Mouse (Mus musculus) kidney, postnatal 0 days (tissue): ENCODE measurements at regions not wholly inside any gene's neighbourhood (a gene's known extent, or its start where the extent isn't known, plus 50 kb on each side); places are given as distances from the start of the nearest gene placed in this dataset.
"Not testable (repeated sequence)": the region's sequence is repeated elsewhere in the genome, so short reads cannot be mapped to it uniquely, and the experiment has no call there.

Experiments
- ATAC-seq: fragments of 200-750 bp; cut with Nextera tagmentation; replicated peaks from 2 replicates; pipeline ENCODE4 v1.8.0; 2017; ENCODE audit warnings: low read depth, moderate number of reproducible peaks, moderate TSS enrichment, moderate library complexity; ENCODE audit not compliant: low FRiP score
- DNase-seq: peaks from one replicate; pipeline ENCODE4 v3.0.0-alpha.2; 2016; ENCODE audit warnings: low spot score
- H3K27ac ChIP-seq: fragments of 300-500 bp; sonication (generic); 2 replicates; pipeline ENCODE4 v1.5.1; 2014; ENCODE audit warnings: mild to moderate bottlenecking
- H3K27me3 ChIP-seq: fragments of 300-500 bp; sonication (generic); 2 replicates; pipeline ENCODE4 v1.6.1; 2014; ENCODE audit warnings: low read length, mixed read lengths; ENCODE audit not compliant: insufficient read depth
- H3K36me3 ChIP-seq: fragments of 300-500 bp; sonication (generic); 2 replicates; pipeline ENCODE4 v1.6.1; 2014; ENCODE audit warnings: low read length, mixed read lengths; ENCODE audit not compliant: insufficient read depth
- H3K4me1 ChIP-seq: fragments of 300-500 bp; sonication (generic); replicated peaks from 2 replicates; pipeline ENCODE4 v1.6.1; 2014; ENCODE audit warnings: antibody characterized with exemption, low read length, mixed read lengths; ENCODE audit not compliant: insufficient read depth
- H3K4me2 ChIP-seq: fragments of 300-500 bp; sonication (generic); 2 replicates; pipeline ENCODE4 v1.6.1; 2014; ENCODE audit warnings: mild to moderate bottlenecking, low read length, moderate library complexity, mixed read lengths
- H3K4me3 ChIP-seq: fragments of 300-500 bp; sonication (generic); replicated peaks from 2 replicates; pipeline ENCODE4 v1.5.1; 2014; ENCODE audit warnings: low read depth, low read length
- H3K9ac ChIP-seq: fragments of 300-500 bp; sonication (generic); 2 replicates; pipeline ENCODE4 v1.6.1; 2014; ENCODE audit warnings: low read depth, low read length
- H3K9me3 ChIP-seq: fragments of 300-500 bp; sonication (generic); replicated peaks from 2 replicates; pipeline ENCODE4 v1.6.1; 2016; ENCODE audit warnings: low read length, inconsistent platforms, mixed read lengths
- CTCF ChIP-seq: IDR thresholded peaks from 2 replicates; pipeline ENCODE4 v1.5.1; 2016; ENCODE audit warnings: antibody characterized with exemption, low read depth, mild to moderate bottlenecking, moderate library complexity
- WGBS: fragments of 180-500 bp; shearing (Covaris S2); extraction: QIAGEN DNeasy Blood & Tissue Kit; methylation state at CpG from one replicate; pipeline ENCODE4 v1.1.7; 2014; 5-methylcytosine and 5-hydroxymethylcytosine counted together

- no peak overlapping the region for H3K4me2 ChIP-seq
- H3K27me3 ChIP-seq, result no peaks in the 10 kb centered on the region
- H3K27ac ChIP-seq, result no peak overlapping the region
- DNase-seq (no peak), ATAC-seq (no peak)
- WGBS, result 37% methylated on average over 1 of the region's 1 CpGs
- TF ChIP-seq CTCF, result no peak
- no peaks in the 10 kb centered on the region for H3K9me3 ChIP-seq
- no peak overlapping the region for H3K4me3 ChIP-seq
- no peak overlapping the region for H3K9ac ChIP-seq
- H3K36me3 ChIP-seq, result no peaks in the 10 kb centered on the region
- no peaks in the 10 kb centered on the region for H3K4me1 ChIP-seq
Observed at GRCm38 (mm10) chr13:35564006-35564405, 95.6 kb upstream of the Cdyl start.

DNA sequence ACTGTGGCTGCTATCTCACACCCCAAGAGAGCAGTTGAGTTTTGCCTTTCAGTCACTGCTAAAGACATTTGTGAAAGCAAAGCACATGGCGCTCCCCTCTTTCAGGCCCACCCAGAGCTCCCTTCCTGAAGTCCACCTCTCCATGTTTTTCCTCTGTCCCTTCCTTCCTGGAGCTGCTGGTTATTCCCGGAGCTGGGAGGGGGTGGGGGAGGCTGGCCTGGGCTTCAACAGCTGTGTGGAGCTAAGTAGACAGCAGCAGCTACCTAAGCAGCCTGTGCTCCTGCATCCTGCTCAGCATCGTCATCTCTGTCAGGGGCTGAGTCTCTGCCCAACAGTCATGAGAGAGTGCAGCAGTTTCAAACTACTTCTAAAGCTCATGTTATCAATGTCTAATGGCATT lies 78.0 kb upstream of the Cdyl start:
- Histone ChIP-seq H3K9ac (no peak overlapping the region), H3K27me3 (no peaks in the 10 kb centered on the region), H3K9me3 (no peaks in the 10 kb centered on the region), H3K36me3 (no peaks in the 10 kb centered on the region), H3K27ac (no peak overlapping the region), H3K4me3 (no peak overlapping the region), H3K4me1 (no peaks in the 10 kb centered on the region), H3K4me2 (no peak overlapping the region)
- TF ChIP-seq CTCF, result no peak
- 25% methylated on average over 3 of the region's 3 CpGs for WGBS
- peak; percentile 57 for DNase-seq
- no peak for ATAC-seq

DNA sequence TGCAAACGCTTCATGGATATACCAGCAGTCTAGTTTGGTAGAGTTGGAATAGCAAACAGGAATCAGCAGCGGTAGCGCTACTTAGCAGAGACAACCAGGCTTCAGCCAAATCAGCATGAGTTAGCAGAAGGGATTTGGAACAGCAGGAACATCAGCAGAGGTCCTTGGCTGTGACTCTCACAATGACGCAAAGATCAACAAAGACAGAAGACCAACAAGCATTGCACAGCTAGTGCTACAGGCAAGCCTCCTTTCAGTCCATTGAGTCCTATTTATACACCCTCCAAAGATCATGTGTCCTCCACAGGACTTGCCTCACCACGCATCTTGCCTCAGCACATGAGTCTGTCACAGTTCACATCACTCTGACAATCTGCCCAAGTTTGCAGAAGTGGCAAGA lies 61.6 kb upstream of the Cdyl start:
- Histone ChIP-seq H3K4me2 (no peak overlapping the region), H3K27me3 (no peaks in the 10 kb centered on the region), H3K9me3 (no peaks in the 10 kb centered on the region), H3K4me1 (no peaks in the 10 kb centered on the region), H3K36me3 (no peaks in the 10 kb centered on the region), H3K4me3 (no peak overlapping the region), H3K9ac (no peak overlapping the region), H3K27ac (no peak overlapping the region)
- 87% methylated on average over 5 of the region's 5 CpGs for WGBS
- DNase-seq (no peak), ATAC-seq (no peak)
- no peak for TF ChIP-seq CTCF

- DNase-seq (peak; percentile 63), ATAC-seq (no peak)
Observed at GRCm38 (mm10) chr13:35601560-35602135, 58.0 kb upstream of the Cdyl start.

GRCm38 (mm10) chr13:35603080-35603479 lies 56.6 kb upstream of the Cdyl start:
- H3K4me1 ChIP-seq, result no peaks in the 10 kb centered on the region
- no peaks in the 10 kb centered on the region for H3K27me3 ChIP-seq
- WGBS, result 89% methylated on average over 5 of the region's 5 CpGs
- no peak overlapping the region for H3K9ac ChIP-seq
- no peaks in the 10 kb centered on the region for H3K9me3 ChIP-seq
- TF ChIP-seq CTCF, result no peak
- DNase-seq (no peak), ATAC-seq (no peak)
- H3K4me2 ChIP-seq, result no peak overlapping the region
- H3K36me3 ChIP-seq, result no peaks in the 10 kb centered on the region
- no peak overlapping the region for H3K27ac ChIP-seq
- no peak overlapping the region for H3K4me3 ChIP-seq

More at GRCm38 (mm10) chr13:35601560-35602135, 58.0 kb upstream of the Cdyl start:
- Histone ChIP-seq H3K4me2 (no peak overlapping the region), H3K9ac (no peak overlapping the region), H3K27ac (no peak overlapping the region), H3K4me1 (no peaks in the 10 kb centered on the region), H3K27me3 (no peaks in the 10 kb centered on the region), H3K4me3 (no peak overlapping the region), H3K36me3 (no peaks in the 10 kb centered on the region), H3K9me3 (no peaks in the 10 kb centered on the region)
- TF ChIP-seq CTCF, result no peak
- 31% methylated on average over 2 of the region's 2 CpGs for WGBS

DNA sequence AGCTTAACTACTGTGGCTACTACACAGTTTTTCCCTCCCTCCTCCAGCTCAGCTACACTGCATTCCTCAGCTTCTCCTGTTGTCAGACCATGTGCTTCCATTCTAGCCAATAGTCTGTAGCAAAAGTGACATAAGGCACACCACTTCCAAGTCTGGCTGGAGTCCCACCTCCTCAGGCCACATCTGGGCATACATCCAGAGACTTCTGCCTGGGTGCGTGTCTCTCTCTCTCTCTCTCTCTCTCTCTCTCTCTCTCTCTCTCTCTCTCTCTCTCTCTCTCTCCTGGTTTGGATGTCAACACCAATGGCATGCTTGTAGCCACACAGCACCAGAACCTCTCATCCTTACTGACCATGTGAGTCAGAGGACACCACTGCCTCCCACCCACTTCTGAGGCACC lies 55.6 kb upstream of the Cdyl start:
- no peak overlapping the region for H3K4me3 ChIP-seq
- H3K27me3 ChIP-seq, result no peaks in the 10 kb centered on the region
- H3K9me3 ChIP-seq, result no peaks in the 10 kb centered on the region
- H3K4me1 ChIP-seq, result no peaks in the 10 kb centered on the region
- no peak; the same call in 1 of the 2 replicates for ATAC-seq
- TF ChIP-seq CTCF, result no peak
- no peak overlapping the region for H3K9ac ChIP-seq
- H3K36me3 ChIP-seq, result no peaks in the 10 kb centered on the region
- H3K27ac ChIP-seq, result no peak overlapping the region
- 44% methylated on average over 1 of the region's 1 CpGs for whole genome bisulfite sequencing
- H3K4me2 ChIP-seq, result no peak overlapping the region
- DNase-seq, result peak; percentile 65

GRCm38 (mm10) chr13:35604765-35605164 lies 54.9 kb upstream of the Cdyl start:
- no peak for TF ChIP-seq CTCF
- no peaks in the 10 kb centered on the region for H3K4me1 ChIP-seq
- DNase-seq (no peak), ATAC-seq (no peak)
- no peaks in the 10 kb centered on the region for H3K27me3 ChIP-seq
- no peaks in the 10 kb centered on the region for H3K9me3 ChIP-seq
- H3K36me3 ChIP-seq, result no peaks in the 10 kb centered on the region
- no peak overlapping the region for H3K4me3 ChIP-seq
- H3K4me2 ChIP-seq, result no peak overlapping the region
- no peak overlapping the region for H3K9ac ChIP-seq
- 97% methylated on average over 3 of the region's 3 CpGs for WGBS
- H3K27ac ChIP-seq, result no peak overlapping the region

DNA sequence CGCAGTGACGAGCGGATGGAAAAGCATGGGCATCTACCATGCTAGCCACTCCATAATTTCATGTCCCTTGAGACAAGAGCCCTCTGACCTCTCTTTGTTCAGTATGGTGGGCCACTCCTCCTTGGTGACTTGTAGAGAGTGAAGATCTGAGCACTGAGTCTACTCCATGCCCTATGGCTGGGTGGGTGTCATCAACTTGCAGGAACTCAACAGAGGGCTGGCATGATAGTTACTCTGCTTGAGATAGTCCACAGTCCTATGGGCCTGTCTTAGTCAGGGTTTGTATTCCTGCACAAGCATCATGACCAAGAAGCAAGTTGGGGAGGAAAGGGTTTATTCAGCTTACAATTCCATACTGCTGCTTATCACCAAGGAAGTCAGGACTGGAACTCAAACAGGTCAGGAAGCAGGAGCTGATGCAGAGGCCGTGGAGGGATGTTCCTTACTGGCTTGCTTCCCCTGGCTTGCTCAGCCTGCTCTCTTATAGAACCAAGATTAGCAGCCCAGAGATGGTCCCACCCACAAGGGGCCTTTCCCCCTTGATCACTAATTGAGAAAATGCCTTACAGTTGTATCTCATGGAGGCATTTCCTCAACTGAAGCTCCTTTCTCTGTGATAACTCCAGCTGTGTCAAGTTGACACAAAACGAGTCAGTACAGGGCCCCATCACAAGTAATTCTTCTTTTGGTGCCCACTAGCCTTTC lies 52.6 kb upstream of the Cdyl start:
- H3K9me3 ChIP-seq, H3K27me3 ChIP-seq, ATAC-seq, H3K4me3 ChIP-seq, DNase-seq, H3K4me1 ChIP-seq, H3K36me3 ChIP-seq, H3K9ac ChIP-seq, H3K27ac ChIP-seq, H3K4me2 ChIP-seq: not testable (repeated sequence)
- WGBS, result 90% methylated on average over 4 of the region's 5 CpGs
